Mouse (Mus musculus) MEL (cell line): ENCODE measurements around the gene Trp53tg5. TPM values are rescaled to one million over a fixed set of nuclear protein-coding genes. Genes with fewer than 3 reads are reported as not detected.

Source experiments
- DNase-seq: peaks from one replicate; pipeline ENCODE4 v3.0.0; 2011; ENCODE audit warnings: low read depth, low spot score
- H3K27ac ChIP-seq: 2 replicates; pipeline ENCODE4 v1.5.1; 2012; ENCODE audit warnings: low read depth, mild to moderate bottlenecking, control low read depth, low read length, moderate library complexity; ENCODE audit not compliant: control insufficient read depth
- H3K27me3 ChIP-seq, 2 experiments: fragments of 150-350 bp in 1 of 2; sonication (generic) in 1 of 2; 2 replicates each; pipeline ENCODE4 v1.6.1; 2012; ENCODE audit warnings: low read length in 2 of 2, mild to moderate bottlenecking in 2 of 2, improper control_type of control experiment in 1 of 2, moderate library complexity in 1 of 2; ENCODE audit not compliant: insufficient read depth in 2 of 2, control insufficient read depth in 1 of 2
- H3K36me3 ChIP-seq, 2 experiments: 2 replicates each; pipeline ENCODE4 v1.6.1; 2012 to 2014; ENCODE audit warnings: low read length in 2 of 2, improper control_type of control experiment in 1 of 2, inconsistent platforms in 1 of 2, mild to moderate bottlenecking in 1 of 2; ENCODE audit not compliant: insufficient read depth in 2 of 2, control insufficient read depth in 1 of 2
- H3K4me1 ChIP-seq, 2 experiments: fragments of 150-350 bp in 1 of 2; sonication (generic) in 1 of 2; 2 replicates each; pipeline ENCODE4 v1.6.1; 2012; ENCODE audit warnings: low read length in 2 of 2, improper control_type of control experiment in 1 of 2, mild to moderate bottlenecking in 1 of 2; ENCODE audit not compliant: insufficient read depth in 2 of 2, control insufficient read depth in 1 of 2
- H3K4me3 ChIP-seq, 2 experiments: fragments of 150-350 bp in 1 of 2; sonication (generic) in 1 of 2; 2 replicates each; pipeline ENCODE4 v1.5.1; 2012; ENCODE audit warnings: low read depth in 2 of 2, low read length in 2 of 2, mild to moderate bottlenecking in 2 of 2, moderate library complexity in 2 of 2, control low read depth in 1 of 2, improper control_type of control experiment in 1 of 2; ENCODE audit not compliant: control insufficient read depth in 1 of 2, insufficient read depth in 1 of 2
- H3K79me2 ChIP-seq: 2 replicates; pipeline ENCODE4 v1.6.1; 2012; ENCODE audit warnings: mild to moderate bottlenecking, low read length, moderate library complexity; ENCODE audit not compliant: control insufficient read depth, poor library complexity, insufficient read depth
- H3K9ac ChIP-seq: 2 replicates; pipeline ENCODE4 v1.6.1; 2012; ENCODE audit warnings: low read depth, mild to moderate bottlenecking, control low read depth, low read length, moderate library complexity; ENCODE audit not compliant: control insufficient read depth, poor library complexity, severe bottlenecking
- H3K9me3 ChIP-seq: fragments of 150-350 bp; sonication (generic); replicated peaks from 2 replicates; pipeline ENCODE4 v1.6.1; 2012; ENCODE audit warnings: mild to moderate bottlenecking, low read length, improper control_type of control experiment, moderate library complexity; ENCODE audit not compliant: insufficient read depth
- BHLHE40 ChIP-seq: IDR thresholded peaks from 2 replicates; pipeline ENCODE4 v1.6.1; 2012; ENCODE audit warnings: low read depth, mild to moderate bottlenecking, inconsistent platforms, low read length, improper control_type of control experiment, borderline replicate concordance
- ELF1 ChIP-seq: IDR thresholded peaks from 2 replicates; pipeline ENCODE4 v1.6.1; 2014; ENCODE audit warnings: low read depth, mild to moderate bottlenecking, inconsistent platforms, low read length, improper control_type of control experiment, moderate library complexity
- ETS1 ChIP-seq: IDR thresholded peaks from 2 replicates; pipeline ENCODE4 v1.6.1; 2012; ENCODE audit warnings: low read depth, mild to moderate bottlenecking, inconsistent platforms, low read length, improper control_type of control experiment, moderate library complexity
- KAT2A ChIP-seq: conservative IDR thresholded peaks from 2 replicates; pipeline ENCODE4 v1.6.1; 2012; ENCODE audit warnings: low read depth, low read length, improper control_type of control experiment, inconsistent platforms
- MEF2A ChIP-seq: IDR thresholded peaks from 2 replicates; pipeline ENCODE4 v1.6.1; 2014; ENCODE audit warnings: low read depth, mild to moderate bottlenecking, inconsistent platforms, low read length, improper control_type of control experiment; ENCODE audit not compliant: poor library complexity, insufficient replicate concordance, severe bottlenecking; ENCODE audit errors: extremely low read depth
- MYB ChIP-seq: IDR thresholded peaks from 2 replicates; pipeline ENCODE4 v1.6.1; 2011; ENCODE audit warnings: mild to moderate bottlenecking, low read depth, low read length, improper control_type of control experiment
- MYC ChIP-seq: IDR thresholded peaks from 2 replicates; pipeline ENCODE4 v1.6.1; 2011; ENCODE audit warnings: low read depth, mild to moderate bottlenecking, low read length, improper control_type of control experiment, moderate library complexity
- RCOR1 ChIP-seq: IDR thresholded peaks from 2 replicates; pipeline ENCODE4 v1.6.1; 2012; ENCODE audit warnings: low read depth, mild to moderate bottlenecking, inconsistent platforms, low read length, improper control_type of control experiment
- SIN3A ChIP-seq: IDR thresholded peaks from 2 replicates; pipeline ENCODE4 v1.6.1; 2012; ENCODE audit warnings: low read length, improper control_type of control experiment, inconsistent platforms
- TBP ChIP-seq: IDR thresholded peaks from 2 replicates; pipeline ENCODE4 v1.8.0; 2011; ENCODE audit warnings: low read depth, low read length, improper control_type of control experiment
- UBTF ChIP-seq: IDR thresholded peaks from 2 replicates; pipeline ENCODE4 v1.6.1; 2012; ENCODE audit warnings: low read depth, mild to moderate bottlenecking, inconsistent platforms, low read length, improper control_type of control experiment, moderate library complexity, borderline replicate concordance; ENCODE audit not compliant: insufficient read depth
- ZC3H11A ChIP-seq: IDR thresholded peaks from 2 replicates; pipeline ENCODE4 v1.6.1; 2012; ENCODE audit warnings: low read depth, mild to moderate bottlenecking, inconsistent platforms, low read length, improper control_type of control experiment
- ZNF384 ChIP-seq: IDR thresholded peaks from 2 replicates; pipeline ENCODE4 v1.6.1; 2012; ENCODE audit warnings: low read depth, mild to moderate bottlenecking, inconsistent platforms, low read length, improper control_type of control experiment
- polyA plus RNA-seq, 2 experiments: library from polyadenylated mRNA; stranded (reverse) in 1 of 2; unstranded in 1 of 2; fragments of >175 nt in 1 of 2; fragments of >200 nt in 1 of 2; gene quantifications; 2 replicates each; pipeline versions ENCODE4 v1.2.1 to v1.2.4; 2012; ENCODE audit warnings: low replicate concordance in 2 of 2, low read depth in 1 of 2; ENCODE audit not compliant: insufficient read length in 2 of 2, insufficient read depth in 1 of 2, missing spikeins in 1 of 2
- total RNA-seq: library from RNA; depleted of rRNA; stranded (reverse); fragments of 300-350 nt; gene quantifications from 2 replicates; pipeline ENCODE4 v1.2.3, GENCODE M21; 2012

Gene Trp53tg5
- total and polyA plus RNA-seq, 3 experiments: 0.13 TPM; not detected in 2

DNA sequence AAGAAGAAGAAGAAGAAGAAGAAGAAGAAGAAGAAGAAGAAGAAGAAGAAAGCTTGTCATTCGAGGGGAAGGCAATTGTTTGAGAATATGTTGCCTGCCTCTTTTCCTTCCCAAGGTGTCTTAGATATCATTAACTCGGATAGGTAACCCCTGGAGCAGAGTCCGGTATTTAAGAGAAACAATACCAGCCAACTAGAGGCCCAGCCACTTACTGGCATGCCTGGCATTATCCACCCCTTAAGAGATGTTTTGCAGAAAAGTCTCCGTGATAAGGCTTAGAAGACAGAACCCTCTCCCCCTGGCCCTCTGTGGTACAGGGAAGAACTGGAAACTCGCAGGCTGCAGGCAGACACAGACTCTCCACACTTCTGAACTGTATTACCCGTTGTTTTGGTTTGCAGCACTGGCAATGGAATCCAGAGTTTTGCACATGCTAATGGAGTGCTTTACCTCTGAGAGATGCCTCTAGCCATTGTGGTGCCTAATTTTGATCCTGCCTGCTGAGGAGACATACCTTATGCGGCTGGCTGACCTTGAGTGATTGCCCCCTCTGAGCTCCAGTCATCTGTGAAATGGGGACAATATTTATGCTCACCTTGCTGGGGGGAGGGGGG is 19.5 kb downstream of the Trp53tg5 start:
- H3K9ac ChIP-seq: no peak overlapping the region
- H3K4me3 ChIP-seq: no peak overlapping the region
- TF ChIP-seq SIN3A (no peak), ZNF384 (no peak), MEF2A (no peak)
- no peaks in the 10 kb centered on the region for H3K4me1 ChIP-seq
- H3K27ac ChIP-seq: no peak overlapping the region
- no peaks in the 10 kb centered on the region for H3K79me2 ChIP-seq
- H3K27me3 ChIP-seq: peaks cover 12 to 26% of the 10 kb centered on the region in 2 experiments
- no peak for DNase-seq
- H3K36me3 ChIP-seq: no peaks in the 10 kb centered on the region
- no peaks in the 10 kb centered on the region for H3K9me3 ChIP-seq

DNA sequence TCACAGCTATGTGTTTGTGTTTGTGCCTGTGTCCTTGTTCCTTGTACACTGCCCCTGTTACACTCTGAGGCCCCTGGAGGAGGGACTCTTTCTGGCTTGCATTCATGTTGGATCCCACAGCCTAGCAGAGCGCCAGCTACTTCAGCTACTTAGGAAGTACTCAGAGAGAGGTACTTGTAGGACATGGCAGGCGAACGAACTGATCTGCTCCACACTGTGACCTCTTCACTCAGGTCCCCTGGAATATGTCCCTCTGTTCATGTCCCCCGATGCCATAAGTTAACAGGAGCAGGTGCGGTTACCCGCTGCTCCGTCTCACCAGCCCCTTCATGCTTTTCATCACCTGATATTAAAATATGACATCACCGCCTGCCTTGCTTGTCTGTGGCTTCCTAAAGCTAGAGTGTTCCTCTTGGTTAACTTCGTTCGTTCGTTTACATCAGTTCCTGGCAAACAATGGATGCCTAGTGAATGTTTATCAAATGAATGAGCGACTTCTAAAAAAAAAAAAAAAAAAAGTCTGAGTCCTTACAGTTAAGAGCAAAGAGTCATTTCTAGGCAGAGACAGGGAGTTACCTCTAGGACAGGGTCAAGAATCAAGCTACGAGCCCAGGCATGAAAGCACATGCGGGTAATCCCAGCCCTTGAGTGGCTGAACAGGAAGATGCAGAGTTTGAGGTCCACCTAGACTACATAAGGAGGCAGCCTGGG is 20.3 kb downstream of the Trp53tg5 start:
- Histone ChIP-seq H3K9me3 (no peaks in the 10 kb centered on the region), H3K36me3 (no peaks in the 10 kb centered on the region), H3K9ac (no peak overlapping the region), H3K27ac (no peak overlapping the region), H3K4me3 (no peak overlapping the region), H3K4me1 (no peaks in the 10 kb centered on the region), H3K27me3 (peaks cover 20 to 30% of the 10 kb centered on the region in 2 experiments), H3K79me2 (no peaks in the 10 kb centered on the region)
- DNase-seq: no peak
- TF ChIP-seq ZC3H11A: no peak
- no peak for TF ChIP-seq ETS1
- no peak for TF ChIP-seq ZNF384
- no peak for TF ChIP-seq KAT2A
- TF ChIP-seq MYC: no peak
- TF ChIP-seq ELF1: no peak
- TF ChIP-seq MYB: no peak
- TF ChIP-seq RCOR1: no peak
- TF ChIP-seq TBP: no peak
- TF ChIP-seq BHLHE40: no peak
- TF ChIP-seq UBTF: no peak
